Mouse (Mus musculus): ENCODE results near the gene Ndufs1. TPM values are rescaled to one million over a fixed set of nuclear protein-coding genes. Genes with fewer than 3 reads are reported as not detected.

Gene Ndufs1
- polyA plus RNA-seq, 1 experiment: 166 TPM

- Histone ChIP-seq H3K4me3 (replicated peaks; ENCODE audit: insufficient read depth, low read depth, low read length) (no peak overlapping the region), H3K27me3 (ENCODE audit: control insufficient read depth, insufficient read depth, low read length) (no peaks in the 10 kb centered on the region; the same call in 1 of the 2 replicates), H3K4me1 (ENCODE audit: control insufficient read depth, insufficient read depth, low read length) (no peaks in the 10 kb centered on the region), H3K27ac (ENCODE audit: insufficient read depth, low read length) (no peak overlapping the region)
- 13% methylated on average over 6 of the region's 6 CpGs for WGBS
- DNase-seq: no peak
- no peak for TF ChIP-seq CTCF (IDR thresholded peaks at IDR 0.05; ENCODE audit: borderline replicate concordance, insufficient read depth, low read depth, low read length)
- TF ChIP-seq POLR2A (IDR thresholded peaks at IDR 0.05; ENCODE audit: borderline replicate concordance, insufficient read depth, low read length): no peak
Observed at GRCm38 (mm10) chr1:63209861-63210529, 33.4 kb upstream of the Ndufs1 start.

- H3K4me1 ChIP-seq (ENCODE audit: control insufficient read depth, insufficient read depth, low read length): no peaks in the 10 kb centered on the region
- 82% methylated on average over 3 of the region's 3 CpGs for WGBS
- TF ChIP-seq CTCF (IDR thresholded peaks at IDR 0.05; ENCODE audit: borderline replicate concordance, insufficient read depth, low read depth, low read length) (no peak), POLR2A (IDR thresholded peaks at IDR 0.05; ENCODE audit: borderline replicate concordance, insufficient read depth, low read length) (no peak)
- DNase-seq: no peak
- H3K4me3 ChIP-seq (replicated peaks; ENCODE audit: insufficient read depth, low read depth, low read length): no peak overlapping the region
- H3K27ac ChIP-seq (ENCODE audit: insufficient read depth, low read length): no peak overlapping the region
- H3K27me3 ChIP-seq (ENCODE audit: control insufficient read depth, insufficient read depth, low read length): no peaks in the 10 kb centered on the region
Observed at GRCm38 (mm10) chr1:63207607-63208006, 31.0 kb upstream of the Ndufs1 start.

- Histone ChIP-seq H3K4me1 (ENCODE audit: control insufficient read depth, insufficient read depth, low read length) (no peaks in the 10 kb centered on the region), H3K27me3 (ENCODE audit: control insufficient read depth, insufficient read depth, low read length) (no peaks in the 10 kb centered on the region), H3K27ac (ENCODE audit: insufficient read depth, low read length) (no peak overlapping the region), H3K4me3 (replicated peaks; ENCODE audit: insufficient read depth, low read depth, low read length) (no peak overlapping the region)
- no peak for DNase-seq
- WGBS: 36% methylated on average over 7 of the region's 7 CpGs
- no peak for TF ChIP-seq CTCF (IDR thresholded peaks at IDR 0.05; ENCODE audit: borderline replicate concordance, insufficient read depth, low read depth, low read length)
- TF ChIP-seq POLR2A (IDR thresholded peaks at IDR 0.05; ENCODE audit: borderline replicate concordance, insufficient read depth, low read length): no peak
Observed at GRCm38 (mm10) chr1:63204660-63205394, 28.2 kb upstream of the Ndufs1 start.

DNA sequence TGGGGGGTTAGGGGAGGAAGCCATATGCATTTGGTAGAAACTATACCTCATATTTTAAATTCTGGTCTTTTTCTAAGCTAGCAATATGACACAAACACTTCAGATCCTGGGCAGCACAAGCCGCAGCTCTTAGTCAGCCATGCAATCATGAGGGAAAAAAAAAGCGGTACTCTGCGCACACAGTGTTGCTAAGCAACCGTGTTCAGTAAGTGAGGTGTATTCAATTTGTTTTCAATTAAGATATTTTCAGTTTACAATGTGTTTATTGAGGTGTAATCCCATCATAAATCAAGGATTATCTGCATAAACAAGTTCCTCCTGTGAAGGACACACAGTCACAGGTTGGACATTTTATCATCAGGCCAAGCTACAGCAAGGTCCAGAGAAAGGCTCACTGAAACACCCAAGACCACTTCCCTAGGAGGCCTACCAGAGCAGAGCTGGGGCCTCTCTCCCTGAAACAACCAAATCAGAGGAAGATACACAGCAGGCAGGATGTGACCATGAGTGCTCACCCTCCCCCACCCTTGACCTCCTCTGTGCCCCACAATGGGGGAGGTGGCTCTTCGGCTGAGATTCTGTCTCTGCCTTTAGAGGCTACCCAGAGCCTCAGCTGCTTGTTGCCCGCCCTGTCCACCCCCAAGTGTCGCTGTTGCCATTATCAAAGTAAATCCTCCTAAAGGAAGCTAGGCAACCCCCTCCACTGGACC is 27.5 kb upstream of the Ndufs1 start:
- no peaks in the 10 kb centered on the region for H3K27me3 ChIP-seq (ENCODE audit: control insufficient read depth, insufficient read depth, low read length)
- DNase-seq: no peak
- no peak overlapping the region for H3K27ac ChIP-seq (ENCODE audit: insufficient read depth, low read length)
- no peak overlapping the region for H3K4me3 ChIP-seq (replicated peaks; ENCODE audit: insufficient read depth, low read depth, low read length)
- WGBS: 27% methylated on average over 7 of the region's 7 CpGs
- no peak for TF ChIP-seq CTCF (IDR thresholded peaks at IDR 0.05; ENCODE audit: borderline replicate concordance, insufficient read depth, low read depth, low read length)
- H3K4me1 ChIP-seq (ENCODE audit: control insufficient read depth, insufficient read depth, low read length): no peaks in the 10 kb centered on the region

DNA sequence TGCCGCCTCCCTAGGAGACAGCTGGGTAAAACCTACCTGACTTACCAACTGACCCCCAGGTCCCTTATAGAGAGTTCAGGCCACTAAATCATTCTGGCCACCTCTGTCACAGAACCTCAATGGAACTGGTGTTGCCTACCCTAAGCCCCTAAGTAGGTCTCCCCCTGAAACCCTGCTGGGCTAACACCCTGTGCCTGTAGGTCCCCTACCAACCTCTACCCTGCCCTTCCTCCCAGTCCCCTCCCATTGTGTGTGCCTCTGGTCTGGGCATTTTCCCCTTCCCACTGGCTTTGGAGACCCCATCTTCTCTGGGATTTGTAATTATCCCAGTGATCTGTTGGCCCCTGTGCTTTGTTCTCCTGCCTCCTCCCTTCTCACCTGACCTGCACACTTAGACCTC is 26.8 kb upstream of the Ndufs1 start:
- H3K27ac ChIP-seq (ENCODE audit: insufficient read depth, low read length): no peak overlapping the region
- TF ChIP-seq CTCF (IDR thresholded peaks at IDR 0.05; ENCODE audit: borderline replicate concordance, insufficient read depth, low read depth, low read length) (no peak), POLR2A (IDR thresholded peaks at IDR 0.05; ENCODE audit: borderline replicate concordance, insufficient read depth, low read length) (no peak)
- H3K27me3 ChIP-seq (ENCODE audit: control insufficient read depth, insufficient read depth, low read length): no peaks in the 10 kb centered on the region
- DNase-seq: no peak
- H3K4me1 ChIP-seq (ENCODE audit: control insufficient read depth, insufficient read depth, low read length): no peaks in the 10 kb centered on the region
- no peak overlapping the region for H3K4me3 ChIP-seq (replicated peaks; ENCODE audit: insufficient read depth, low read depth, low read length)
- 96% methylated on average over 1 of the region's 1 CpGs for WGBS

- no peak overlapping the region for H3K4me3 ChIP-seq (replicated peaks; ENCODE audit: insufficient read depth, low read depth, low read length)
- H3K27me3 ChIP-seq (ENCODE audit: control insufficient read depth, insufficient read depth, low read length): no peaks in the 10 kb centered on the region
- 76% methylated on average over 1 of the region's 1 CpGs for WGBS
- H3K4me1 ChIP-seq (ENCODE audit: control insufficient read depth, insufficient read depth, low read length): no peaks in the 10 kb centered on the region
- no peak for TF ChIP-seq POLR2A (IDR thresholded peaks at IDR 0.05; ENCODE audit: borderline replicate concordance, insufficient read depth, low read length)
- TF ChIP-seq CTCF (IDR thresholded peaks at IDR 0.05; ENCODE audit: borderline replicate concordance, insufficient read depth, low read depth, low read length): no peak
- no peak for DNase-seq
- H3K27ac ChIP-seq (ENCODE audit: insufficient read depth, low read length): no peak overlapping the region
Observed at GRCm38 (mm10) chr1:63201672-63202071, 25.0 kb upstream of the Ndufs1 start.

GRCm38 (mm10) chr1:63200322-63200721 is 23.7 kb upstream of the Ndufs1 start:
- TF ChIP-seq POLR2A (IDR thresholded peaks at IDR 0.05; ENCODE audit: borderline replicate concordance, insufficient read depth, low read length) (no peak), CTCF (IDR thresholded peaks at IDR 0.05; ENCODE audit: borderline replicate concordance, insufficient read depth, low read depth, low read length) (no peak)
- no peak overlapping the region for H3K27ac ChIP-seq (ENCODE audit: insufficient read depth, low read length)
- H3K4me1 ChIP-seq (ENCODE audit: control insufficient read depth, insufficient read depth, low read length): no peaks in the 10 kb centered on the region
- WGBS: 96% methylated on average over 18 of the region's 18 CpGs
- H3K4me3 ChIP-seq (replicated peaks; ENCODE audit: insufficient read depth, low read depth, low read length): no peak overlapping the region
- no peak for DNase-seq
- no peaks in the 10 kb centered on the region for H3K27me3 ChIP-seq (ENCODE audit: control insufficient read depth, insufficient read depth, low read length)

Data from cerebellum, adult 2 months (tissue).